Mouse (Mus musculus) liver, embryonic 12.5 days (tissue): ENCODE data around the gene Dusp1. TPM values are rescaled to one million over a fixed set of nuclear protein-coding genes. Genes with fewer than 3 reads are reported as not detected.

Source experiments
- ATAC-seq: fragments of 200-750 bp; cut with Nextera tagmentation; 2 replicates; pipeline ENCODE4 v1.8.0; 2017; ENCODE audit warnings: moderate number of reproducible peaks, mild to moderate bottlenecking, moderate library complexity
- H3K27ac ChIP-seq: fragments of 300-500 bp; sonication (generic); 2 replicates; pipeline ENCODE4 v1.5.1; 2016; ENCODE audit warnings: mild to moderate bottlenecking
- H3K27me3 ChIP-seq: fragments of 300-500 bp; sonication (generic); replicated peaks from 2 replicates; pipeline ENCODE4 v1.6.1; 2016; ENCODE audit warnings: mild to moderate bottlenecking, moderate library complexity
- H3K36me3 ChIP-seq: fragments of 300-500 bp; sonication (generic); 2 replicates; pipeline ENCODE4 v1.6.1; 2016; ENCODE audit warnings: mild to moderate bottlenecking, moderate library complexity
- H3K4me1 ChIP-seq: fragments of 300-500 bp; sonication (generic); 2 replicates; pipeline ENCODE4 v1.6.1; 2016
- H3K4me2 ChIP-seq: fragments of 300-500 bp; sonication (generic); 2 replicates; pipeline ENCODE4 v1.6.1; 2016; ENCODE audit warnings: mild to moderate bottlenecking, moderate library complexity
- H3K4me3 ChIP-seq: fragments of 300-500 bp; sonication (generic); 2 replicates; pipeline ENCODE4 v1.5.1; 2016; ENCODE audit warnings: mild to moderate bottlenecking, moderate library complexity
- H3K9ac ChIP-seq: fragments of 300-500 bp; sonication (generic); 2 replicates; pipeline ENCODE4 v1.6.1; 2016; ENCODE audit warnings: mild to moderate bottlenecking, moderate library complexity
- H3K9me3 ChIP-seq: fragments of 300-500 bp; sonication (generic); replicated peaks from 2 replicates; pipeline ENCODE4 v1.6.1; 2016; ENCODE audit warnings: mild to moderate bottlenecking, moderate library complexity
- WGBS: fragments of 180-500 bp; shearing (Covaris S2); methylation state at CpG from one replicate; pipeline ENCODE4 v1.1.7; 2016; ENCODE audit not compliant: insufficient replicate concordance; 5-methylcytosine and 5-hydroxymethylcytosine counted together
- polyA plus RNA-seq: library from polyadenylated mRNA; unstranded; fragments of >200 nt; fragmentation: Nextera tagmentation; extraction: Ambion mirVana; gene quantifications from 2 replicates; pipeline ENCODE4 v1.2.1, GENCODE M21; 2016

Gene Dusp1
- polyA plus RNA-seq, 1 experiment from 2014 or later: 28.7 TPM

GRCm38 (mm10) chr17:26514581-26515030 is 47.3 kb downstream of the Dusp1 start:
- Histone ChIP-seq H3K9me3 (no peaks in the 10 kb centered on the region), H3K4me1 (peaks cover 75% of the 10 kb centered on the region), H3K4me2 (peak overlapping the region; percentile 60), H3K27me3 (no peaks in the 10 kb centered on the region), H3K9ac (peak overlapping the region; percentile 68), H3K36me3 (no peaks in the 10 kb centered on the region), H3K27ac (peak overlapping the region; percentile 99), H3K4me3 (peak overlapping the region; percentile 16; the same call in 1 of the 2 replicates)
- 19% methylated on average over 3 of the region's 3 CpGs for WGBS
- peak; percentile 91 for ATAC-seq

DNA sequence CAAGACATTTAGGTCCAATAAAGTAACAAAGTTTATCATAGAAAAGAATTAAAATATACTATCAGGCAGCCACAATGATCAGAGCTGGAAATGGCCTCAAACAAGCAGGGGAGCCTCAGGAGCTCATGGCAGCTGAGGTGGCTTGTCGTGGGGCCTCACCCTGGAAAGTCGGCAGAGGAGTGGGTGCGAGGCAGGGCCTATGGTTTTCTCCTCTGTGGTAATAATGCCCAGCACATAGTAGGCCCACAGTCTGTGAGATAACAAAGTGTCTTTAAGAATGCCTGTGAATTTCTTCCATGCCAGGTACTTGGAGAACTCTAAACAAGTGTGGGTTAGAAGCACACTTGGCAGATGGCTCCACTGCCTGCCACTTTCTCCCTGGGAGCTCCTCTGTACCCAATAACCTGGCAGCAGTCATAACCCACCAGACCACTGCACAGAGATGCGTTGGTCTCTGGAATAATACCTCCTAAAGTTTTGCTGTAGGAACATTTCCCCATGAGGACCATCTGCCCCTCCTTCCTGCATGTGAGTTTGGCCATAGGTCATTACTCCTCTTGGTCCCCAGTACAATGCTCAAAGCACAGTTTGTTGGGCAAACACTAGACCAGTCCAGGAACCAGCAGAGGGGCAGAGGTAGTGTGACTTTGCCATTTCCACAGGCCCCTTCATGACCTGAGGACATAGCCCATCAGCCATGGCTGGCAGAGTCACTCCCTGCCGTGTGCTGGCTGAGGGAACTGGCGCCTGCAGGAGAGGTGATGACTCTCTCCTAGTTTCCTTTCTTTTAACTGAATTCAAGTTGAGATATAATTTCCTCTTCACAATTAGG is 48.3 kb downstream of the Dusp1 start:
- Histone ChIP-seq H3K9ac (peak overlapping the region; percentile 68), H3K36me3 (no peaks in the 10 kb centered on the region), H3K4me3 (no peak overlapping the region), H3K4me1 (peaks cover 81% of the 10 kb centered on the region), H3K9me3 (no peaks in the 10 kb centered on the region), H3K27ac (peak overlapping the region; percentile 99), H3K27me3 (no peaks in the 10 kb centered on the region), H3K4me2 (peak overlapping the region; percentile 60)
- WGBS: 63% methylated on average over 6 of the region's 6 CpGs
- ATAC-seq: peak; percentile 38

- Histone ChIP-seq H3K4me1 (peaks cover 81% of the 10 kb centered on the region), H3K36me3 (no peaks in the 10 kb centered on the region), H3K9ac (peak overlapping the region; percentile 68), H3K4me3 (no peak overlapping the region), H3K9me3 (no peaks in the 10 kb centered on the region), H3K27ac (peak overlapping the region; percentile 99), H3K27me3 (no peaks in the 10 kb centered on the region), H3K4me2 (no peak overlapping the region)
- ATAC-seq: no peak
- 62% methylated on average over 7 of the region's 7 CpGs for WGBS
These were observed 49.0 kb downstream of the Dusp1 start for GRCm38 (mm10) chr17:26512961-26513360.

GRCm38 (mm10) chr17:26511816-26512774 is 49.8 kb downstream of the Dusp1 start:
- H3K4me2 ChIP-seq: no peak overlapping the region
- H3K27ac ChIP-seq: peak overlapping the region; percentile 99
- no peak overlapping the region for H3K4me3 ChIP-seq
- H3K9me3 ChIP-seq: no peaks in the 10 kb centered on the region
- peak overlapping the region; percentile 96 for H3K9ac ChIP-seq
- H3K27me3 ChIP-seq: no peaks in the 10 kb centered on the region
- H3K36me3 ChIP-seq: peaks cover 4% of the 10 kb centered on the region
- ATAC-seq: no peak
- WGBS: 67% methylated on average over 7 of the region's 7 CpGs
- H3K4me1 ChIP-seq: peaks cover 84% of the 10 kb centered on the region

- Histone ChIP-seq H3K4me3 (no peak overlapping the region), H3K4me2 (no peak overlapping the region), H3K27ac (peak overlapping the region; percentile 99), H3K9ac (peak overlapping the region; percentile 96), H3K4me1 (peaks cover 84% of the 10 kb centered on the region), H3K9me3 (no peaks in the 10 kb centered on the region), H3K36me3 (peaks cover 13% of the 10 kb centered on the region), H3K27me3 (no peaks in the 10 kb centered on the region)
- WGBS: 78% methylated on average over 4 of the region's 4 CpGs
- no peak for ATAC-seq
These were observed 50.7 kb downstream of the Dusp1 start for GRCm38 (mm10) chr17:26511256-26511655.

- Histone ChIP-seq H3K27ac (peak overlapping the region; percentile 99), H3K9ac (peak overlapping the region; percentile 96)
- WGBS: 75% methylated on average over 15 of the region's 15 CpGs
These were observed 51.5 kb downstream of the Dusp1 start for GRCm38 (mm10) chr17:26510146-26511045.

DNA sequence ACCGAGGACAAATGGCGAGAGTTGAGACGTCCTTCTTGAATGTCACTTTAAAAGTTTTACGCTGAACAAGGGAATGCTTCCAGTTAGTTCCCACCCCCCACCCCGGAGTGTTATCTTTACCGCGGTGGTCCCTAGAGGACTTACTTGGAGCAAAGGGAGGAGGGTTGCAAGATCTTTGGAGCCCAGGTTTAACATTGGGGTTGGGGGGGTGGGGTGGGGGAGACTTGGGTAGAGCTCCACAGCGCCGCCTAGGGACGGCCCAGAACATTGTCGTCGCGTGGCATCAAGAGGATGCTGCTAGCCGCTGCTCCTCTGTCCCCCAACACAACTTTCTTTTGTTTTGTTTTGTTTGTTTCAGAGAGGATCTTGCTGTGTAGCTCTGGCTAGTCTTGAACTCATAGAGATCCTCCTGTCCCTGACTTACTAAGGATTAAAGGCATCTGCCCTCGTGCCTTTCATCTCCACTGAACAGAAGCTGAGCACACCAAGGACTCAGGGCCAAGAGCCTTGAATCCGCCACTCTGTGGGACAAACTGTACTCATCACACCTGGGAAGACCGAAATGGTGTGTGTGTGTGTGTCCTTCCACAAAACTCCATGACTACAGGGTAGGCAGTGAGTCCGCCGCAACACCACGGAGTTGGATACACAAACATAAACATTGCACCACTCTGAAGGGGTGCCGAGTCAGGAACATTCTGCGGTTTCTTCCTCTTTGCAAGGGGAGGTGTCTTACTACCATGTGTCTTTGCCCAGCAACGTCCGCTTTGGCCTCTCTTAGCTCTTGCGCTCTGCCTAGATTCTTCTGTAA is 52.8 kb downstream of the Dusp1 start:
- 14% methylated on average over 25 of the region's 25 CpGs for WGBS
- Histone ChIP-seq H3K4me1 (peaks cover 84% of the 10 kb centered on the region), H3K9ac (peak overlapping the region; percentile 96), H3K27me3 (no peaks in the 10 kb centered on the region), H3K36me3 (peaks cover 33% of the 10 kb centered on the region), H3K27ac (peak overlapping the region; percentile 99), H3K4me2 (peak overlapping the region; percentile 90), H3K9me3 (no peaks in the 10 kb centered on the region), H3K4me3 (peak overlapping the region; percentile 84)
- ATAC-seq: peak; percentile 44

More at GRCm38 (mm10) chr17:26510146-26511045, 51.5 kb downstream of the Dusp1 start:
- Histone ChIP-seq H3K36me3 (peaks cover 21% of the 10 kb centered on the region), H3K4me2 (0 out of 2 replicates have a peak overlapping the region, but pooled peaks have one; percentile 14), H3K27me3 (no peaks in the 10 kb centered on the region), H3K4me1 (peaks cover 85% of the 10 kb centered on the region), H3K9me3 (no peaks in the 10 kb centered on the region), H3K4me3 (no peak overlapping the region)
- no peak for ATAC-seq

GRCm38 (mm10) chr17:26508345-26508960 is 53.5 kb downstream of the Dusp1 start:
- peaks cover 84% of the 10 kb centered on the region for H3K4me1 ChIP-seq
- no peaks in the 10 kb centered on the region for H3K27me3 ChIP-seq
- H3K9ac ChIP-seq: peak overlapping the region; percentile 96
- peak overlapping the region; percentile 90 for H3K4me2 ChIP-seq
- peaks cover 33% of the 10 kb centered on the region for H3K36me3 ChIP-seq
- no peaks in the 10 kb centered on the region for H3K9me3 ChIP-seq
- under 1% methylated on average over 58 of the region's 58 CpGs for WGBS
- peak overlapping the region; percentile 99 for H3K27ac ChIP-seq
- peak overlapping the region; percentile 84 for H3K4me3 ChIP-seq
- peak; percentile 89 for ATAC-seq

- ATAC-seq: peak; percentile 73
- H3K9me3 ChIP-seq: no peaks in the 10 kb centered on the region
- peak overlapping the region; percentile 99 for H3K27ac ChIP-seq
- peaks cover 84% of the 10 kb centered on the region for H3K4me1 ChIP-seq
- H3K36me3 ChIP-seq: peaks cover 33% of the 10 kb centered on the region
- peak overlapping the region; percentile 90 for H3K4me2 ChIP-seq
- peak overlapping the region; percentile 96 for H3K9ac ChIP-seq
- under 1% methylated on average over 39 of the region's 46 CpGs for WGBS
- peak overlapping the region; percentile 84 for H3K4me3 ChIP-seq
- H3K27me3 ChIP-seq: no peaks in the 10 kb centered on the region
These were observed 54.0 kb downstream of the Dusp1 start for GRCm38 (mm10) chr17:26507966-26508344.
